Mouse (Mus musculus) myocyte (in vitro differentiated cells): ENCODE measurements around the gene Nacad. TPM values are rescaled to one million over a fixed set of nuclear protein-coding genes. Genes with fewer than 3 reads are reported as not detected.

Experiments
- H3K27me3 ChIP-seq: one replicate; pipeline ENCODE4 v1.6.1; 2011; ENCODE audit not compliant: control insufficient read depth, insufficient read depth, insufficient read length
- H3K36me3 ChIP-seq: one replicate; pipeline ENCODE4 v1.6.1; 2011; ENCODE audit not compliant: control insufficient read depth, insufficient read depth
- H3K4me2 ChIP-seq: one replicate; pipeline ENCODE4 v1.6.1; 2011; ENCODE audit warnings: low read depth, control low read depth
- H3K4me3 ChIP-seq: one replicate; pipeline ENCODE4 v1.5.1; 2011; ENCODE audit warnings: mild to moderate bottlenecking, control low read depth, moderate library complexity
- H3K79me2 ChIP-seq: one replicate; pipeline ENCODE4 v1.6.1; 2011; ENCODE audit not compliant: control insufficient read depth, insufficient read depth
- H3ac ChIP-seq: one replicate; pipeline ENCODE4 v1.6.1; 2011; ENCODE audit not compliant: control insufficient read depth, insufficient read length
- CEBPB ChIP-seq: IDR thresholded peaks from 2 replicates; pipeline ENCODE4 v1.6.1; 2011; ENCODE audit warnings: mild to moderate bottlenecking, moderate library complexity; ENCODE audit not compliant: poor library complexity, insufficient read depth, severe bottlenecking
- E2F4 ChIP-seq: IDR thresholded peaks from one replicate; pipeline ENCODE4 v1.6.1; 2011; ENCODE audit warnings: mild to moderate bottlenecking, control low read depth, moderate library complexity; ENCODE audit not compliant: insufficient read depth
- MAX ChIP-seq: IDR thresholded peaks from one replicate; pipeline ENCODE4 v1.6.1; 2011; ENCODE audit warnings: low read depth, mild to moderate bottlenecking, control low read depth
- MYOD1 ChIP-seq, 3 experiments: IDR thresholded peaks; one replicate each; pipeline ENCODE4 v1.6.1; 2011; ENCODE audit warnings: control low read depth in 2 of 3, low read depth in 2 of 3, mild to moderate bottlenecking in 2 of 3, moderate library complexity in 1 of 3; ENCODE audit not compliant: insufficient read length in 2 of 3, control insufficient read depth in 1 of 3
- MYOG ChIP-seq, 3 experiments: IDR thresholded peaks; one replicate each; pipeline ENCODE4 v1.6.1; 2011; ENCODE audit warnings: control low read depth in 2 of 3, low read depth in 2 of 3, mild to moderate bottlenecking in 2 of 3; ENCODE audit not compliant: insufficient read length in 2 of 3, control insufficient read depth in 1 of 3, insufficient read depth in 1 of 3
- POLR2A ChIP-seq: IDR thresholded peaks from one replicate; pipeline ENCODE4 v1.6.1; 2011; ENCODE audit warnings: low read depth, mild to moderate bottlenecking, control low read depth, moderate library complexity; ENCODE audit not compliant: insufficient read length
- POLR2AphosphoS2 ChIP-seq: IDR thresholded peaks from one replicate; pipeline ENCODE4 v1.6.1; 2011; ENCODE audit warnings: low read depth, control low read depth; ENCODE audit not compliant: insufficient read length
- REST ChIP-seq: IDR thresholded peaks from one replicate; pipeline ENCODE4 v1.6.1; 2011; ENCODE audit warnings: mild to moderate bottlenecking, control low read depth, moderate library complexity; ENCODE audit not compliant: insufficient read depth, insufficient read length
- SRF ChIP-seq: IDR thresholded peaks from one replicate; pipeline ENCODE4 v1.6.1; 2011; ENCODE audit warnings: low read depth; ENCODE audit not compliant: control insufficient read depth, insufficient read length
- TCF12 ChIP-seq: IDR thresholded peaks from one replicate; pipeline ENCODE4 v1.6.1; 2011; ENCODE audit warnings: mild to moderate bottlenecking, control low read depth; ENCODE audit not compliant: poor library complexity, insufficient read depth, severe bottlenecking
- TCF3 ChIP-seq: IDR thresholded peaks from one replicate; pipeline ENCODE4 v1.6.1; 2011; ENCODE audit warnings: low read depth, control low read depth; ENCODE audit not compliant: insufficient read length
- USF1 ChIP-seq: IDR thresholded peaks from one replicate; pipeline ENCODE4 v1.6.1; 2011; ENCODE audit warnings: low read depth, mild to moderate bottlenecking, control low read depth, moderate library complexity
- polyA plus RNA-seq: library from polyadenylated mRNA; unstranded; fragments of >200 nt; fragmentation: generic; extraction: Trizol; gene quantifications from one replicate; pipeline ENCODE4 v1.2.1, GENCODE M21; 2012; ENCODE audit warnings: missing spikeins

Gene Nacad
- polyA plus RNA-seq, 1 experiment: 1.00 TPM

DNA sequence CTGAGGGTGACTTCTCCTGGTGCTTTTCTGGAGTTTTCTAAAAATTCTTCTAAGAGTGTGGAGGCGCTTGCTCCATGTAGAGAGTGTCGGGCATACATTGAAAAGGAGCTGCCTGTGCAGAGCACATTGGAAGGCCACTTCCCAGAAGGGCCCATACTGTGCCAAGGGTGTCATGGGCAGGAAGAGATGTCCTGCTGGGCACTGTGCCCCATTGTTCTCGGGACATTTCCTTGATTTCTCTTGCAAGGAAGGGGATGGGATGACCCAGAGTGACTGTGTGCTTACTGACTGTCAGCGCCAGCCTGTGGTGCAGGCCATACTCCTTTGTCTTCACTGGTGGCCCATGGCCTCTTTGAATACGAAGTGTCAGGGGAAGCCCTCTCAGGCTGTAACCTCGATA, 33.2 kb upstream of the Nacad start:
- no peaks in the 10 kb centered on the region for H3K79me2 ChIP-seq
- peaks cover 11% of the 10 kb centered on the region for H3K27me3 ChIP-seq
- no peaks in the 10 kb centered on the region for H3K36me3 ChIP-seq
- no peak for TF ChIP-seq MAX
- TF ChIP-seq SRF: no peak
- H3K4me3 ChIP-seq: no peak overlapping the region
- no peak overlapping the region for H3ac ChIP-seq
- H3K4me2 ChIP-seq: no peak overlapping the region

DNA sequence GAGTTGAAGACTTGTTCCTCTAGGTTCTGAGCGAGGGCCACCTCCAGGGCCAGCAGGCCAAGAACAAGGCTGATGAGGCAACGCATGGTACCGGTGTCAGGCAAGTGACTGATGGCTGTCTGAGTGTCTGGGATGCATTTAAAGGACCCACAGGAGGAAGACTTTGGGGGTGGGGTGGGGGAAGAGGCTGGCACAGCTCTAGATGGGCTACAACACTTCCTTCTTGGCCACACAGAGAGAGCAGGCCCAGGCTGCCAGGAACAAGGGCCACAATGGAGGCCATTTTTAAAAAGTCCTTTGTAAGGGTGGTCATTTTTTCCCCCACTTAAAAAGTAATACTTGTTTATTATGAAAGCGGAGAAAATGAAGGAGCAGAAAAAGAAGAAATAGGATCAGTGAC, 32.7 kb upstream of the Nacad start, which contains the start of gene Wap:
Gene Wap, minus strand, starts transcription at position 101 of the 400 bp plus-strand sequence.
- H3ac ChIP-seq: no peak within 1 kb of the TSS
- H3K36me3 ChIP-seq: no peaks in the 10 kb centered on the region
- peaks cover 6% of the 10 kb centered on the region for H3K27me3 ChIP-seq
- no peaks in the 10 kb centered on the region for H3K79me2 ChIP-seq
- no peak within 1 kb of the TSS for H3K4me3 ChIP-seq
- no peak within 1 kb of the TSS for H3K4me2 ChIP-seq
- TF ChIP-seq CEBPB (no peak), MYOD1 (IDR thresholded peaks at IDR 0.05; ENCODE audit: control insufficient read depth in 1 of 3, insufficient read length in 2 of 3, low read depth in 2 of 3) (no peak), E2F4 (no peak), REST (no peak), POLR2AphosphoS2 (no peak), TCF3 (no peak), POLR2A (no peak), TCF12 (no peak), SRF (no peak), MYOG (IDR thresholded peaks at IDR 0.05; ENCODE audit: control insufficient read depth in 1 of 3, insufficient read depth in 1 of 3, insufficient read length in 2 of 3, low read depth in 2 of 3) (no peak), USF1 (no peak), MAX (no peak)

DNA sequence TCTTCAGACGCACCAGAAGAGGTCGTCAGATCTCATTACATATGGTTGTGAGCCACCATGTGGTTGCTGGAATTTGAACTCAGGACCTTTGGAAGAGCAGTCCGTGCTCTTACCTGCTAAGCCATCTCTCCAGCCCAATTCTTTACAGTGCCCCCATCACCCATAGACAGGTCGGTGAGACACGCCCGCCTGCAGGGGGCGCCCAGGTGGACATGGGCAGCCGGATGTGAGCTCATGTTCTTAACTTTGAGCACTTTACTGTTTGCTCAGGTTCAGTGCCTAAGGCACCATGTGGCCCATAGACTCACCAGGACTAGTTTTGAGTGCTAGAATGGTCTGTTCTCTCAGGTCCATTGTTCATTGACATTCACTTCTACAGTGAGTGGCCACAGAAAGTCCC, 30.3 kb upstream of the Nacad start:
- Histone ChIP-seq H3ac (no peak overlapping the region), H3K27me3 (no peaks in the 10 kb centered on the region), H3K4me3 (no peak overlapping the region), H3K36me3 (no peaks in the 10 kb centered on the region), H3K4me2 (no peak overlapping the region), H3K79me2 (no peaks in the 10 kb centered on the region)
- TF ChIP-seq POLR2AphosphoS2 (no peak), TCF12 (no peak), SRF (no peak), MYOG (IDR thresholded peaks at IDR 0.05; ENCODE audit: control insufficient read depth in 1 of 3, insufficient read depth in 1 of 3, insufficient read length in 2 of 3, low read depth in 2 of 3) (no peak), E2F4 (no peak), CEBPB (no peak), USF1 (no peak), TCF3 (no peak), REST (no peak), POLR2A (no peak), MYOD1 (IDR thresholded peaks at IDR 0.05; ENCODE audit: control insufficient read depth in 1 of 3, insufficient read length in 2 of 3, low read depth in 2 of 3) (no peak), MAX (no peak)

DNA sequence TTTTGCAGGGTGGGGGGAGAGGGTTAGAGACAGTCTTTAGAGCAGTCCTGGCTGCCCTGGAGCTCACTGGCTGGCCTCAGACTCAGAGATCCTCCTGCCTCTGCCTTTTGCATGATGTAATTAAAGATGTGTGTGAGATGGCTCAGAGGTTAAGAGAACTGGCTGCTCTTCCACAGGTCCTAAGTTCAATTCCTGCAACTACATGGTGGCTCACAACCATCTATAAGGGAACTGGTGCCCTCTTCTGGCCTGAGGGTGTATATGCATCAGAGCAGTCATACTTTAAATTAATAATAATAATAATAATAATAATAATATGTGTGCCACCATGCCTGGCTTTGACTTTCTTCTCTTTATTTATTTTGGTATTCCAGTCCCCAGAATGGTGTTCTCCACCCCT, 23.8 kb upstream of the Nacad start:
- Histone ChIP-seq H3K4me2 (no peak overlapping the region), H3K79me2 (peaks cover 17% of the 10 kb centered on the region), H3ac (no peak overlapping the region), H3K27me3 (no peaks in the 10 kb centered on the region), H3K36me3 (no peaks in the 10 kb centered on the region), H3K4me3 (no peak overlapping the region)
- TF ChIP-seq TCF12 (no peak), POLR2AphosphoS2 (no peak), CEBPB (no peak), MAX (no peak), TCF3 (no peak), MYOD1 (IDR thresholded peaks at IDR 0.05; ENCODE audit: control insufficient read depth in 1 of 3, insufficient read length in 2 of 3, low read depth in 2 of 3) (no peak), MYOG (IDR thresholded peaks at IDR 0.05; ENCODE audit: control insufficient read depth in 1 of 3, insufficient read depth in 1 of 3, insufficient read length in 2 of 3, low read depth in 2 of 3) (no peak), POLR2A (no peak), USF1 (no peak), SRF (no peak), E2F4 (no peak), REST (no peak)

DNA sequence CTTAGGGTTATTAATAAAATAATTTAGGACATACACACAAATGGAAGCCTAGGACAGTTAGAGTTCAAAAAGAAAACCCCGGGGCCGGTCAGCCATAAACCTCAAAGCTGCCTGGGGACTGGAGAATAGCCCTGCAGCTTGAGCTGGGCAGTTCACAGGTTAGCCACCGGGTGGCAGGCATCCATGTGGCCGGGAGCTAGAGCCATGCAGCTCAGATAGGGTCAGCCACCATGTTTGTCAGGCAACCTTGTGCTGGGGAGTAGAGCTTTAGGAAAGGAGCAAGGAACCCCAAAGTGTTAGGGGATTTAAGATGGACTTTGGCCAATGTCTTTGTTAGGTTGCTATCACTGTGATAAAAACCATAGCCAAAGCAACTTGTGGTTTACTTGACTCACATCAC, 22.7 kb upstream of the Nacad start:
- Histone ChIP-seq H3K27me3 (no peaks in the 10 kb centered on the region), H3K4me2 (no peak overlapping the region), H3K36me3 (no peaks in the 10 kb centered on the region), H3ac (no peak overlapping the region), H3K4me3 (no peak overlapping the region), H3K79me2 (peaks cover 28% of the 10 kb centered on the region)
- TF ChIP-seq SRF (no peak), POLR2AphosphoS2 (peak; percentile 76), E2F4 (no peak)
